Mouse (Mus musculus) embryo, embryonic 10 days (tissue): ENCODE data around the gene Btnl10.

Experiments used
- DNase-seq: peaks from one replicate; pipeline ENCODE4 v3.0.0-alpha.2; 2015; ENCODE audit warnings: low spot score

Btnl10 gene

DNA sequence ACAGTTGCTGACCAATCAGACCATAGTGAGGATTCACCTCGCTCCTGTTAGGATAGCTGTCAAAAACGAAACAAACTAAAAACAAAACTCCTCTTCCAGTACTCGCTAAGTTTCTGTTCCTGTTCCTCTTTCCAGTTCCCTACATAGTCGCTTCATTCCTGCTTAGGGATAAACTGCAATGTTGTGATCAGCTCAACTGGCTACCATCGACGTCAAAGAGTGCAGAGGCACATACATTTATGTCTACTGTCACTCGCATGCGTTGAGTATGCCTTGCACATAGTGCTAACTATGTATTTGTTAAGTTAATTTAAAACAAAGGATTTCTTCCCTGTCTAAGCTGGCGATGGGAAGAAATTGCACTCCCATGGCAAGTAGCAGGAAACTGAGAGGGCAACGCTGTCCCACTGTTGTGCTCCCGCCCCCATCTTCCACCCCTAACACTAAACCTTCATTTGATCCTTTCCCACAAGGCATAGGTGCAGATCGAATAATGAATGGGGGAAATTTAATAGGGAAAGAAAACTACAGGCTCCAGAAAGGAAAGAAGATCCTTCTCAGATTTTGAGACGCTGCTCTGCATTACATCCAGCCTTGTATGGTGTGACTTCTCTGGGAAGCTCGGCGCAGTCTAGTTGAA is 41.6 kb downstream of the Btnl10 start:
- DNase-seq = no peak

DNA sequence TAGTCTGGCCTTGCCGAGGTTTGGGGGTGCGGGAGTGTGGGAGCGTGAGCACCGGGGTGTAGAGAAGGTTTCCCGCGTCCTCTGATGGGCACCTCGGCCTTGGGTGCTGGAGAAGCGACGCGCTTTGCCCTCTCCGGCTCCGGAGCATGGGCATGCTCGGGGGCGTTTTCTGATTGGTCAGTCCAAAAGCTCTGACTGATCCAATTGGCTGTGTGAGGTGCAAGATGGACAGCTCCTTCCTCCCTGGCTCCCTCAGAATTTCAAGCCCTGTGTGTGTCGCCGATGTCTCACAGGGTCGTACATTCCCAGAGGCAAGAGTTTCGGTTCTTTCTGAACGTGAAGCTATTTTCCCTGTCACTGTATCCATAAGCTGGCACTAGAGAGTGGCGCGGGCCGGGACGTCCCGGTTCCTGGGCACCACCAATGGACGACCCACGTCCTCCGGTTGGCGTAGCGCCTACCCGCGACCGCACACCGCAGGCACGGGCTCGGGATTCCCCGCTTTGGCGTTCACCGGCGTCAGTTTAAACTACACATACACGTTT is 42.3 kb downstream of the Btnl10 start:
- peak; percentile 83 for DNase-seq

DNA sequence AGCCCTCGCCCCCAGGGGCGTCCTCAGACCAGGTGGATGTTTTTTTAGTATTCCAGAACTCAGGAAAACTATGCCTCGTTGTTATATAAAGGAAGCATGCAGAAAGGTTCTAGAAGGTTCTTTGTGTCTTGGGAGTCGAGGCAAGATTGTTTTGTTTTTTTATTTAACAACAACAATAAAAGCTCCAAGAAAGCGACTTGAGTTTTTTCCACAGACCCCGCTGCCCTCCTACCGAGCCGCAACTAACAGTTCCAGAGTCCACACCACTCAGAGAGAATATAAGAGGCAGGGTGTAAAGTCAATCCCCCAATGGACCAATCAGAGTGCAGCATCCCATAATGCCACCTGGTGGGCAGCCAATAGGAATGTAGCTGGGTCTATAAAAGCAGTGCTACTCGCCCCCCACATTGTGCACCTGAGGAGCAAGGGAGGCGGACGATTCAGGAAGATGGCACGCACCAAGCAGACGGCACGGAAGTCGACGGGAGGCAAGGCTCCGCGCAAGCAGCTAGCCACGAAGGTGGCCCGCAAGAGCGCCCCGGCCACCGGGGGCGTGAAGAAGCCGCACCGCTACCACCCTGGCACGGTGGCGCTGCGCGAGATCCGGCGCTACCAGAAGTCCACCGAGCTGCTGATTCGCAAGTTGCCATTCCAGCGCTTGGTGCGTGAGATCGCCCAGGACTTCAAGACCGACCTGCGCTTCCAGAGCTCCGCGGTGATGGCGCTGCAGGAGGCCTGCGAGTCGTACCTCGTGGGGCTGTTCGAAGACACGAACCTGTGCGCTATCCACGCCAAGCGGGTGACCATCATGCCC is 43.9 kb downstream of the Btnl10 start:
- no peak for DNase-seq

DNA sequence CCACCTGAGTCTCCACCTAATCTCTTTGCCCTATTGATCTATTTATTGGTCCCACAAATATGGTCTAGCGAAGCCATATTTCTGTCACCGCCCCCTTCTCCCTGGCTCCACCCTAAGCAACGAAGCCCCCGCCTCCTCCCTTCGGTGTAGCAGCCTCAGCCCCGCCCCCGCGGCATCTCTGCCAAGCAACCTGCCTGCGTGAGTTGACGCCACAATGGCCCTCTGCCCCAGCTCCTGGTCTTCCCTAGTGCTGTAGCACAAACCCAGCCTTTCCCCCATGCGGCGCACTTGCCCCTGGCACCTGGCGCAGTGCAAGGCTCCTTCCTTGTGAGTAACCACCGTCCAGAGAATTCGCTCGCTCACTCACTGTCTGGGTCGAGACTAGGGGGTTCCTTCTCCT is 45.8 kb downstream of the Btnl10 start:
- DNase-seq = no peak

DNA sequence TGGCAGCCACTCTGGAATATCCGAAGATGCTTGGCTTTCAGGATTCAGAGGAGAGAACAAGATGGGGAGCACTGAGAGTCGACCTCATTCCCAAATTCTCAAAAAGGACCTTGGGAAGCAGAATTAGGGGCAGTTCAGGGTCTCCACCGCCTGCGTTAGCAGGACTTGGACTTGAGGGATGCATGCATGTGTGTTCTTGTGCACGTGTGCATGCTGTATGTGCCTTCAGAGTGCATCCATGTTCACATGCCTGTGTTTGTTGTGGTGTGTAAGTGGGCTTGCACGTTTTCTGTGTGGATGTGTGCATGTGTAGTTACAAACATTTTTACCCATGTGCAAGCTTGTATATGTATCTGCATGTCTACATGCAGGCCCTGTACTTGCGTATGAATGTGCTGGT is 46.5 kb downstream of the Btnl10 start:
- DNase-seq = no peak

DNA sequence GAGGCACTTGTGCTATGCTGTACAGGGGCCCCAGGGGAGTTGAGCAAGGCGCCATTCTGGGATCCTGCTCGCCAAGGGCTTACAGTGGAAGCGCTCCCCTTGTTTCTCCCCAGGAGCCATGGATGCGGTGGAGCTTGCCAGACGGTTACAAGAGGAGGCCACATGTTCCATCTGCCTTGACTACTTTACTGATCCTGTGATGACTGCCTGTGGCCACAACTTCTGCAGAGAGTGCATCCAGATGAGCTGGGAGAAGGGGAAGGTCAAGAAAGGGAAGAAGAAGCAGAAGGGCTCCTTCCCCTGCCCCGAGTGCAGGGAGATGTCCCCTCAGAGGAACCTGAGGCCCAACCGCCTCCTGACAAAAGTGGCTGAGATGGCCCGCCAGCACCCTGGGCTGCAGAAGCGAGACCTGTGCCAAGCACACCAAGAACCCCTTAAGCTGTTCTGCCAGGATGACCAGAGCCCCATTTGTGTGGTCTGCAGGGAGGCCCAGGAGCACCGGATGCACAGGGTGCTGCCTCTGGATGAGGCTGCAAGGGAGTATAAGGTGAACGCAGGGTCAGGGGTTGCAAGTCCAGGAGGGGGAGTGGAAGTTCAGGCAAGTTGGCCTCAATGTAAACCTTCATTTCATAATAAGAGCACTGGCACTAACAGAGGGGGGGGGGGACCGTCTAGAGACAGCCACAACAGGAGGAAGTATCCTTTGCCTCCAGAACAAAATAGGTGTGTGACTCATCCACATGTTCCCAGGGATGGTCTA is 47.5 kb downstream of the Btnl10 start:
- DNase-seq = no peak

DNA sequence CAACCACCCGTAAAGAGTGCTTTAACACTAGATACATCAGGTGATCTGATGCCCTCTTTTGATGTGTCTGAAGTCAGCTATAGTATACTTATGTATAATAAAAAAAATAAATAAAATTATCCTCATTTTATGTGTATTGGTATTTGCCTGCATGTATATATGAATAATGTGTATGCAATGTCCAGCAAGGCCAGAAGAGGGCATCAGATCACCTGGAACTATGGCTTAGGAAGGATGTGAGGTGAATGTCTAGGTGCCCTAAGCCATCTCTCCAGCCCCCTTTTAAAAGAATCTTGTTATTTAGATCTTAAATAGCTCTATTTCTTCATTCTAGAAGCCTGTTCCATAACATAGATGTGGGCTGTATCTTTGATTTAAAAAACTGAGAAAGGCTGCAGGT is 49.6 kb downstream of the Btnl10 start:
- no peak for DNase-seq

DNA sequence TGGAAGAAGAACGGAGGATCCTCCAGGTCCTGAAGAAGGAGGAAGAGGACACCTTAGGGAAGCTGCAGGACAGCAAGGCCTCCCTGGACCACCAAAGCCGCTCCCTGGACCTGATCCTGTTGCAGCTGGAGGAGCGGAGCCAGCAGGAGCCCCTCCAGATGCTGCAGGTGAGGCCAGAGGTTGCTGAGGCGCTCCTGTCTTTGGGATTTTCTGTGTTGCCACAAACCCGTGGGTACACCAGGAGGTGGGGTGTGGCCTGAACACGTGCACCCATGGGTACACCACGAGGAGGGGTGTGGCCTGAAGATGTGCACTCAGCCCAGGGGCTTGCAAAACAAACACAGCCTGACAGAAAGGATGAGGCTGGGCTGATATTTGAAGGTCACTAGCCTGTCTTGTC is 50.8 kb downstream of the Btnl10 start:
- DNase-seq = no peak

DNA sequence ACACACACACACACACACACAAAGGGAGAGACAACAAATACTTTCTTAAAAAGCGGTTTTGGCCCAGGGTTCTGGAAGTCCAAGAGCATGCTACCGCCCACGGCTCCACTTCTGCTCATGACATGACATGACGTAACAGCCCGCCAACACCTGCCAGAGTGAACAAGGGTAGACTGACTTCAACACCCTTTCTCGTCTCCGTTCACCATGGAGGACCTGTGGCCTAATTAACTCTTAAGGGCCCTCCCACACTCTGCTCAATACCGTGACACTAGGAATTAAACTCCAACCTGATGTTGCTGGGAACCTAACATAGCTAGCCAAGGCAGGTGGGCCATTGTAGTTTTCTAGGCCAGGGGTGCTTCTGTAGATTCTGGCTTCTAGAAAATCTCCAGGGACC is 51.3 kb downstream of the Btnl10 start:
- DNase-seq = no peak

DNA sequence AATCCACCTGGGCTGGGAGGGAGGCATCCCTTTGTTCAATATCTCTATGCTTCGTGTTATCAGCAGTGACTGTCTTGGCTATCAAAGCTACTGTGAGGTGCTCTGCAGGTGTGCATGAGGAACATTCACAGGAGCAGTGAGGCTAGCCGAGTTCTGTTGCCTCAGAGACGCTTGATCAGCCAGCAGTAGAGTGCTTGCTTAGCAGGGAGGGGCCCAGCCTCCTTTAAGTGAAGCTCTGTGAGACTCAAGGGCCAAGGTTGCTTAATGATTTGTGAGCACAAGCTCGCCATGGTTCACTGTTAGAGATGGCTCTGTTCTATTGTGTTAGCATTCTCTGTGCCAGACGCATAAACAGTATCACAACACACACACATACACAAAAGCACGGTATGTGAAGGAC is 52.0 kb downstream of the Btnl10 start:
- no peak for DNase-seq

DNA sequence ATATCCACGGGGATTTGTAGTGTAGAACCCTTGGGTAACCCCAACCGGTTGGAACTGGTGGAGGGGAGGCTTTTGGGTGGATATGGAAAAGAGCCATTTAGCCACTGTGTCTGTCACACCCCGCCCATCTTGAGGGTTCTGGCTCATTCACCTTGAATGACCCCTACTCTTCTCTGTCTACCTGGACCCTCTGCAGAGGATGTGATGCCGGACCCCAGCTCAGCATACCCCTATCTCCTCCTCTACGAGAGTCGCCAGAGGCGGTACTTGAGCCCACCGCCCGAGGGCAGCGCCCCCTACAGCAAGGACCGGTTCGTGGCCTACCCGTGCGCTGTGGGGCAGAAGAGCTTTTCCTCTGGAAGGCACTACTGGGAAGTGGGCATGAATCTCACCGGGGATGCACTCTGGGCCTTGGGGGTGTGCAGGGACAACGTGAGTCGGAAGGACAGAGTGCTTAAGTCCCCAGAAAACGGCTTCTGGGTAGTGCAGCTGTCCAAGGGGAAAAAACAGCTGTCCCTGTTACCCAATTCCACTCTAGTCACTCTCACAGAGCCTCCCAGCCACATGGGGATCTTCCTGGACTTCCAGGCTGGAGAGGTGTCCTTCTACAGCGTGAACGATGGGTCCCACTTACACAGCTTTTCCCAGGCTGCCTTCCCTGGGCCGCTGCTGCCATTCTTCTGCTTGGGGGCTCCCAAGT is 53.3 kb downstream of the Btnl10 start:
- DNase-seq = no peak

DNA sequence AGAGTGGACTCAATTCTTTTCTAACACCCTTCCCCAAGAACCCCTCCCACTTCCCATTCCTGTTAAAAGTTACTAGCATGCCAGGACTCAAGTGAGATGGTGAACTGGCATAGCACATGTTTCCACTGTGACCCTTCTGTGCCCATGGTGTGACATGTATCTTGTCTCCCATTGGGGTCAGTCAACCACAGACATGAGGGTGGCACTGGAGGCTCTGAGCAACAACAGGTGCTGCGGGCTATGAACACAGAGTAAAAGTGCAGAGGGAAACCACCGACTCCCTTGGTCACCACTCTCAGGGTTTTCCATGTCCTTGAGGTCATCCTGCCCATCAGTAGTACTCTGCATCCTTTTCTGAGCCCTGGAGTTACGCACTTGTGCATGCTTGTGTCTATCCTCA is 54.1 kb downstream of the Btnl10 start:
- DNase-seq = no peak

DNA sequence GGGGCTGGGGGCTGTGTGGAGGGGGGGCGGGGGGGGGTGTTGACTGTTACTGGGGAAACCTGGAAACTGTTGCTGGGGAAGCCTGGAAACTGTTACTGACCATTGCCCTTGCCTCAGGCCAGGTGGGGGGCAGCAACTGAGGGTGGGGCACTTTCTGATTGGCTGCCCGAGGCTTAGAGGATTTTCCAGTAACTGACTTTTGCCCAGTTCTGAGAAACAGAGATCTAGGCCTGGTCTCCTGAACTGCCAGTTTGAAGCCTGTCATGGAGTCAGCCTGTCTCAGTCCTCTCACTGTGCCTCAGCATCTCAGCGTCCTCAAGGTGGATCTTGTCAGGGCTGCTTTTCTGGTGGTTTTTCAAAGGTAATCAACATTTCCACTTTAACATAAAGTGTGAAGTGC is 56.7 kb downstream of the Btnl10 start:
- no peak for DNase-seq
